Mouse (Mus musculus): ENCODE results near the gene Unc119b. TPM values are rescaled to one million over a fixed set of nuclear protein-coding genes. Genes with fewer than 3 reads are reported as not detected.
"Not testable (repeated sequence)": the region's sequence is repeated elsewhere in the genome, so short reads cannot be mapped to it uniquely, and the experiment has no call there.

Unc119b gene
- total RNA-seq, 1 experiment = 27.5 TPM

- Histone ChIP-seq H3K9me3 (ENCODE audit: control insufficient read depth, insufficient read depth, low read depth, low read length) (no peaks in the 10 kb centered on the region), H3K9ac (ENCODE audit: insufficient read depth, low read depth, low read length, poor library complexity, severe bottlenecking) (no peak overlapping the region), H3K27ac (ENCODE audit: insufficient read depth, low read depth, low read length, poor library complexity, severe bottlenecking) (no peak overlapping the region), H3K36me3 (ENCODE audit: control insufficient read depth, insufficient read depth, low read length, poor library complexity, severe bottlenecking) (peaks cover 2% of the 10 kb centered on the region; the same call in 1 of the 2 replicates), H3K4me3 (ENCODE audit: insufficient read depth in 1 of 2, low read depth in 1 of 2, low read length in 2 of 2, poor library complexity in 1 of 2, severe bottlenecking in 1 of 2) (no peak overlapping the region), H3K4me1 (ENCODE audit: control insufficient read depth in 2 of 2, insufficient read depth in 2 of 2, low read length in 2 of 2, poor library complexity in 1 of 2) (peaks cover 3 to 15% of the 10 kb centered on the region in 2 experiments; a peak in 2 of 4 replicates)
- DNase-seq (ENCODE audit: low read depth, low spot score) = no peak
- TF ChIP-seq CHD2 (IDR thresholded peaks at IDR 0.05; ENCODE audit: low read depth, low read length) (no peak), HCFC1 (IDR thresholded peaks at IDR 0.05; ENCODE audit: borderline replicate concordance, insufficient read depth, low read length) (no peak), ZNF384 (IDR thresholded peaks at IDR 0.05; ENCODE audit: low read depth, low read length) (no peak), ZC3H11A (IDR thresholded peaks at IDR 0.05; ENCODE audit: borderline replicate concordance, low read depth, low read length) (no peak), MAFK (IDR thresholded peaks at IDR 0.05; ENCODE audit: insufficient read depth, low read depth, low read length) (no peak)
- in situ Hi-C loops (cut with MboI; ENCODE audit: low sequenced_read_pairs in 2 of 2, unreplicated experiment in 2 of 2) = no loop called here
Measured at GRCm38 (mm10) chr5:115116426-115116825, 18.3 kb downstream of the Unc119b start.

GRCm38 (mm10) chr5:115114501-115114900 lies 20.3 kb downstream of the Unc119b start:
- Histone ChIP-seq H3K27ac (ENCODE audit: insufficient read depth, low read depth, low read length, poor library complexity, severe bottlenecking) (no peak overlapping the region), H3K9ac (ENCODE audit: insufficient read depth, low read depth, low read length, poor library complexity, severe bottlenecking) (no peak overlapping the region), H3K4me1 (ENCODE audit: control insufficient read depth in 2 of 2, insufficient read depth in 2 of 2, low read length in 2 of 2, poor library complexity in 1 of 2) (peaks cover 3 to 18% of the 10 kb centered on the region in 2 experiments; a peak in 2 of 4 replicates), H3K36me3 (ENCODE audit: control insufficient read depth, insufficient read depth, low read length, poor library complexity, severe bottlenecking) (peaks cover 4% of the 10 kb centered on the region; the same call in 1 of the 2 replicates), H3K9me3 (ENCODE audit: control insufficient read depth, insufficient read depth, low read depth, low read length) (no peaks in the 10 kb centered on the region), H3K4me3 (ENCODE audit: insufficient read depth in 1 of 2, low read depth in 1 of 2, low read length in 2 of 2, poor library complexity in 1 of 2, severe bottlenecking in 1 of 2) (no peak overlapping the region)
- in situ Hi-C loops (cut with MboI; ENCODE audit: low sequenced_read_pairs in 2 of 2, unreplicated experiment in 2 of 2) = no loop called here
- DNase-seq (ENCODE audit: low read depth, low spot score) = no peak
- TF ChIP-seq MAFK (IDR thresholded peaks at IDR 0.05; ENCODE audit: insufficient read depth, low read depth, low read length) (no peak), ZNF384 (IDR thresholded peaks at IDR 0.05; ENCODE audit: low read depth, low read length) (no peak), HCFC1 (IDR thresholded peaks at IDR 0.05; ENCODE audit: borderline replicate concordance, insufficient read depth, low read length) (no peak), ZC3H11A (IDR thresholded peaks at IDR 0.05; ENCODE audit: borderline replicate concordance, low read depth, low read length) (no peak), CHD2 (IDR thresholded peaks at IDR 0.05; ENCODE audit: low read depth, low read length) (no peak)

GRCm38 (mm10) chr5:115113244-115113643 lies 21.5 kb downstream of the Unc119b start:
- DNase-seq (ENCODE audit: low read depth, low spot score) = no peak
- peaks cover 5% of the 10 kb centered on the region; the same call in 1 of the 2 replicates for H3K36me3 ChIP-seq (ENCODE audit: control insufficient read depth, insufficient read depth, low read length, poor library complexity, severe bottlenecking)
- TF ChIP-seq ZC3H11A (IDR thresholded peaks at IDR 0.05; ENCODE audit: borderline replicate concordance, low read depth, low read length) = no peak
- TF ChIP-seq HCFC1 (IDR thresholded peaks at IDR 0.05; ENCODE audit: borderline replicate concordance, insufficient read depth, low read length) = no peak
- TF ChIP-seq CHD2 (IDR thresholded peaks at IDR 0.05; ENCODE audit: low read depth, low read length) = no peak
- no peak for TF ChIP-seq MAFK (IDR thresholded peaks at IDR 0.05; ENCODE audit: insufficient read depth, low read depth, low read length)
- TF ChIP-seq ZNF384 (IDR thresholded peaks at IDR 0.05; ENCODE audit: low read depth, low read length) = no peak
- H3K4me3 ChIP-seq (ENCODE audit: insufficient read depth in 1 of 2, low read depth in 1 of 2, low read length in 2 of 2, poor library complexity in 1 of 2, severe bottlenecking in 1 of 2) = no peak overlapping the region
- peaks cover 3 to 17% of the 10 kb centered on the region in 2 experiments; a peak in 2 of 4 replicates for H3K4me1 ChIP-seq (ENCODE audit: control insufficient read depth in 2 of 2, insufficient read depth in 2 of 2, low read length in 2 of 2, poor library complexity in 1 of 2)
- in situ Hi-C loops (cut with MboI; ENCODE audit: low sequenced_read_pairs in 2 of 2, unreplicated experiment in 2 of 2) = no loop called here
- no peak overlapping the region for H3K27ac ChIP-seq (ENCODE audit: insufficient read depth, low read depth, low read length, poor library complexity, severe bottlenecking)
- H3K9ac ChIP-seq (ENCODE audit: insufficient read depth, low read depth, low read length, poor library complexity, severe bottlenecking) = no peak overlapping the region
- H3K9me3 ChIP-seq (ENCODE audit: control insufficient read depth, insufficient read depth, low read depth, low read length) = no peaks in the 10 kb centered on the region

GRCm38 (mm10) chr5:115111156-115111555 lies 23.6 kb downstream of the Unc119b start:
- Histone ChIP-seq H3K27ac (ENCODE audit: insufficient read depth, low read depth, low read length, poor library complexity, severe bottlenecking) (no peak overlapping the region), H3K9me3 (ENCODE audit: control insufficient read depth, insufficient read depth, low read depth, low read length) (no peaks in the 10 kb centered on the region), H3K4me1 (ENCODE audit: control insufficient read depth in 2 of 2, insufficient read depth in 2 of 2, low read length in 2 of 2, poor library complexity in 1 of 2) (peaks cover 0 to 17% of the 10 kb centered on the region in 2 experiments; a peak in 2 of 4 replicates), H3K9ac (ENCODE audit: insufficient read depth, low read depth, low read length, poor library complexity, severe bottlenecking) (0 out of 2 replicates have a peak overlapping the region, but pooled peaks have one; percentile 4), H3K36me3 (ENCODE audit: control insufficient read depth, insufficient read depth, low read length, poor library complexity, severe bottlenecking) (peaks cover 5% of the 10 kb centered on the region; the same call in 1 of the 2 replicates), H3K4me3 (ENCODE audit: insufficient read depth in 1 of 2, low read depth in 1 of 2, low read length in 2 of 2, poor library complexity in 1 of 2, severe bottlenecking in 1 of 2) (no peak overlapping the region)
- in situ Hi-C loops (cut with MboI; ENCODE audit: low sequenced_read_pairs in 2 of 2, unreplicated experiment in 2 of 2) = no loop called here
- no peak for DNase-seq (ENCODE audit: low read depth, low spot score)
- TF ChIP-seq CHD2 (IDR thresholded peaks at IDR 0.05; ENCODE audit: low read depth, low read length) = no peak
- no peak for TF ChIP-seq ZC3H11A (IDR thresholded peaks at IDR 0.05; ENCODE audit: borderline replicate concordance, low read depth, low read length)
- no peak for TF ChIP-seq MAFK (IDR thresholded peaks at IDR 0.05; ENCODE audit: insufficient read depth, low read depth, low read length)
- TF ChIP-seq ZNF384 (IDR thresholded peaks at IDR 0.05; ENCODE audit: low read depth, low read length) = no peak
- no peak for TF ChIP-seq HCFC1 (IDR thresholded peaks at IDR 0.05; ENCODE audit: borderline replicate concordance, insufficient read depth, low read length)

GRCm38 (mm10) chr5:115103253-115103652 lies 31.5 kb downstream of the Unc119b start:
- not testable (repeated sequence) for H3K9ac ChIP-seq (ENCODE audit: insufficient read depth, low read depth, low read length, poor library complexity, severe bottlenecking); H3K4me1 ChIP-seq (ENCODE audit: control insufficient read depth in 2 of 2, insufficient read depth in 2 of 2, low read length in 2 of 2, poor library complexity in 1 of 2); H3K27ac ChIP-seq (ENCODE audit: insufficient read depth, low read depth, low read length, poor library complexity, severe bottlenecking); H3K4me3 ChIP-seq (ENCODE audit: insufficient read depth in 1 of 2, low read depth in 1 of 2, low read length in 2 of 2, poor library complexity in 1 of 2, severe bottlenecking in 1 of 2); H3K9me3 ChIP-seq (ENCODE audit: control insufficient read depth, insufficient read depth, low read depth, low read length); DNase-seq (ENCODE audit: low read depth, low spot score)
- in situ Hi-C loops (cut with MboI; ENCODE audit: low sequenced_read_pairs in 2 of 2, unreplicated experiment in 2 of 2) = loop anchor here in 1 of 2 experiments (10.0 kb wide), 1 partner anchor 128 kb away; the partner anchor contains the start of gene Hnf1a
- peaks cover 11% of the 10 kb centered on the region for H3K36me3 ChIP-seq (ENCODE audit: control insufficient read depth, insufficient read depth, low read length, poor library complexity, severe bottlenecking)
